In the genomic region with DNA sequence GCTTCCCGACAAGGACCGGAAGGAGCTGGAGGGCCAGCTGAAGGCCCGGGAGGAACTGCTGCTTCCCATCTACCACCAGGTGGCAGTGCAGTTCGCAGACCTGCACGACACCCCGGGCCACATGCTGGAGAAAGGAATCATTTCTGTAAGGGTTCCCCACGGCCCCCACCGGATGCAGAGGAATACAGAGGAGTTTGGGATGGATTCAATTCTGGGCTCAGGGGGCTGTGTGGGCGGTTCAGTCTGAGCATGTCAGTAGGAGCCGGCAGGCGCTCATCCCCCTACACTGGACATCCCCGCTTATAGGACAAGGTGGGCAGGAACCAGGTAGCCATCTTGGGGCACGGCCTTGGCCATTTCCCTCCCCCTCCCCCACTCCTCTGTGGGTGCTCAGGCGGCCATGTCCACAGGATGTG, we compare ENCODE assay signal across 8 mouse cellular contexts. TPM values are rescaled to one million over a fixed set of nuclear protein-coding genes. Genes with fewer than 3 reads are reported as not detected.
DNase-seq lines count a peak whose midpoint lies in the region; ATAC-seq lines count a peak whose summit lies in the region.

No protein-coding gene starts in this region.

- peak; percentile 53; the same call in 1 of the 2 replicates for ATAC-seq in hindbrain, embryonic 14.5 days (ENCODE audit: low FRiP score)
- ATAC-seq in megakaryocyte, adult 5-6 weeks (ENCODE audit: poor library complexity, severe bottlenecking): peak; percentile 47; the same call in 1 of the 2 replicates

- H3K4me2 ChIP-seq in hindbrain, embryonic 14.5 days (replicated peaks): peak overlapping the region; percentile 36

- peak; percentile 89 for DNase-seq in NIH3T3 (ENCODE audit: low read depth)
- peak; percentile 58 for DNase-seq in cerebellum, adult 8-10 months
- DNase-seq in frontal cortex, postnatal 10 days (ENCODE audit: low spot score in 2 of 2): peak; percentile 33 to 71
- peak; percentile 87 for DNase-seq in hindbrain, embryonic 14.5 days (ENCODE audit: low spot score)
- DNase-seq in left cerebral cortex, adult 11 months (ENCODE audit: low spot score): peak; percentile 23
- peak; percentile 82 for DNase-seq in right cerebral cortex, postnatal 14 days
- peak; percentile 42 to 62 for DNase-seq in urinary bladder, postnatal 36 days (ENCODE audit: low spot score in 2 of 2)

- WGBS in hindbrain, embryonic 14.5 days: 12% methylated on average over 14 of the region's 14 CpGs

- H3K27ac ChIP-seq in hindbrain, embryonic 14.5 days: no peak overlapping the region

- 0 out of 2 replicates have a peak, but pooled peaks cover 4% of the 10 kb centered on the region for H3K4me1 ChIP-seq in hindbrain, embryonic 14.5 days (replicated peaks; ENCODE audit: control insufficient read depth, insufficient read depth, low read length)

- peak overlapping the region; percentile 37; the same call in 1 of the 2 replicates for H3K9ac ChIP-seq in hindbrain, embryonic 14.5 days

- no peaks in the 10 kb centered on the region; the same call in 1 of the 2 replicates for H3K27me3 ChIP-seq in hindbrain, embryonic 14.5 days (ENCODE audit: control insufficient read depth, insufficient read depth, low read length)

- no peaks in the 10 kb centered on the region for H3K36me3 ChIP-seq in hindbrain, embryonic 14.5 days (replicated peaks; ENCODE audit: control insufficient read depth, insufficient read depth)

- H3K9me3 ChIP-seq in hindbrain, embryonic 14.5 days (ENCODE audit: control insufficient read depth, low read length): no peaks in the 10 kb centered on the region

- H3K4me3 ChIP-seq in hindbrain, embryonic 14.5 days (replicated peaks; ENCODE audit: low read length): no peak overlapping the region

RNA-seq across cellular contexts. Expression of gene Foxn4, which starts 25.4 kb away (rescaled TPM):
- 0.24 and 0.56 TPM in 2 replicates for polyA plus RNA-seq in hindbrain, embryonic 14.5 days (2014; fragmentation: Nextera tagmentation; extraction: Ambion mirVana)
- not detected in 2 replicates for total RNA-seq in megakaryocyte, adult 5-6 weeks (2015)
- not detected in 2 replicates for total RNA-seq in megakaryocyte, adult 5-6 weeks (2017)

RNA-seq across cellular contexts. Expression of gene Myo1h, which starts 40.8 kb away (rescaled TPM):
- polyA plus RNA-seq in hindbrain, embryonic 14.5 days (2014; fragmentation: Nextera tagmentation; extraction: Ambion mirVana): 0.64 TPM in 2 replicates
- 4.3 and 8.6 TPM in 2 replicates for total RNA-seq in megakaryocyte, adult 5-6 weeks (2015)
- total RNA-seq in megakaryocyte, adult 5-6 weeks (2017): 5.2 and 12.5 TPM in 2 replicates

Comparison
In these comparisons a context has a peak if more than half of its experiments do, and no peak if none do; other contexts are left out.
1. DNase-seq: peak in every context shown above with its lines; median percentile 89 in NIH3T3; 87 in hindbrain, embryonic 14.5 days; 82 in right cerebral cortex, postnatal 14 days; 58 in cerebellum, adult 8-10 months; 52 in frontal cortex, postnatal 10 days; 52 in urinary bladder, postnatal 36 days; 23 in left cerebral cortex, adult 11 months.